Mouse (Mus musculus): ENCODE data around the gene Fam209. TPM values are rescaled to one million over a fixed set of nuclear protein-coding genes. Genes with fewer than 3 reads are reported as not detected.

The Fam209 gene
- polyA plus RNA-seq, 1 experiment from 2014 or later = not detected

DNA sequence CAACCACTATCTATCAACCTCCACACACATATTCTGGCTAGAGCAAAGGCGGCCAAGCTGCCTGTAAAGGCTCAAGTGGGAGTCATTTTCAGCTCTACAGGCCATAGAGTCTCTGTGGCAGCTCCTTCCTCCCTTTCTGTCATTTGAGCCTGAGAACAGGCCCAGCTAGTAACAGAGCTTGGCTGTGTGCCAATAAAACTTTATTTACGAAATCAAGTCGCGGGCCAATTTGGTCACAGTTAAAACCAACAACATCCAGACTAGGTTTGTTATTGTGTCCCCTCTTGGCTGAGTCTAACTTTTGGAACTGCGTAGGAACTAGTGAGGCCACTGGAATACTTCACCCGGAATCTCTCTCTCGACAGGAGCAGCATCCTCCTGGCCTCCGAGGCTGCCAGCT is 1.3 kb downstream of the Fam209 start:
- Histone ChIP-seq H3K36me3 (ENCODE audit: control insufficient read depth, insufficient read depth) (peaks cover 15% of the 10 kb centered on the region), H3K27me3 (replicated peaks; ENCODE audit: control insufficient read depth, insufficient read depth, low read length) (no peaks in the 10 kb centered on the region)
- ATAC-seq = no peak

DNA sequence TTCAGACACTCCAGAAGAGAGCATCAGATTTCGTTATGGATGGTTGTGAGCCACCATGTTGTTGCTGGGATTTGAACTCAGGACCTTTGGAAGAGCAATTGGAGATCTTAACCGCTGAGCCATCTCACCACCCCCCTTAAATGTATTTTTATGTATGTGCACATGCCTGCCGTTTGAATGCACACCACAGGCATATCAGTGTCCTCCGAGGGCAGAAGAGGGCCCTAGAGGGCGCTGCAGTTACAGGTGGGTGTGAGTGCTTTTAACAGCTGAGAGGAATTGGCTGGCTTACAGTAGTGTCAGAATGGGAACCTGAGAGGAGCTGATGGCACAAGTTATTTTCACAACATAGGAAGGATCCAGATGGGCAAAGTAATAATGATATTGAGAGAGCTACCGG is 2.6 kb downstream of the Fam209 start:
- 33% methylated on average over 6 of the region's 6 CpGs for WGBS
- no peak overlapping the region for H3K9ac ChIP-seq (ENCODE audit: low read depth, low read length)
- no peaks in the 10 kb centered on the region for H3K27me3 ChIP-seq (replicated peaks; ENCODE audit: control insufficient read depth, insufficient read depth, low read length)
- peak; percentile 67 for TF ChIP-seq CTCF (IDR thresholded peaks at IDR 0.05; ENCODE audit: low read depth)
- no peaks in the 10 kb centered on the region for H3K9me3 ChIP-seq (ENCODE audit: control insufficient read depth)
- no peak overlapping the region for H3K27ac ChIP-seq (ENCODE audit: low read depth, low read length)
- H3K36me3 ChIP-seq (ENCODE audit: control insufficient read depth, insufficient read depth) = peaks cover 1% of the 10 kb centered on the region; the same call in 1 of the 2 replicates
- no peak overlapping the region for H3K4me3 ChIP-seq (ENCODE audit: low read depth, low read length)
- no peaks in the 10 kb centered on the region for H3K4me1 ChIP-seq (replicated peaks; ENCODE audit: control insufficient read depth, insufficient read depth, low read length)
- H3K4me2 ChIP-seq (replicated peaks; ENCODE audit: low read depth) = no peak overlapping the region
- no peak for ATAC-seq

More for the DNA sequence above, 1.3 kb downstream of the Fam209 start:
- Histone ChIP-seq H3K9ac (ENCODE audit: low read depth, low read length) (no peak overlapping the region), H3K4me1 (replicated peaks; ENCODE audit: control insufficient read depth, insufficient read depth, low read length) (no peaks in the 10 kb centered on the region), H3K4me3 (ENCODE audit: low read depth, low read length) (no peak overlapping the region), H3K4me2 (replicated peaks; ENCODE audit: low read depth) (no peak overlapping the region), H3K9me3 (ENCODE audit: control insufficient read depth) (no peaks in the 10 kb centered on the region), H3K27ac (ENCODE audit: low read depth, low read length) (no peak overlapping the region)
- no peak for TF ChIP-seq CTCF (IDR thresholded peaks at IDR 0.05; ENCODE audit: low read depth)
- 48% methylated on average over 8 of the region's 8 CpGs for WGBS

DNA sequence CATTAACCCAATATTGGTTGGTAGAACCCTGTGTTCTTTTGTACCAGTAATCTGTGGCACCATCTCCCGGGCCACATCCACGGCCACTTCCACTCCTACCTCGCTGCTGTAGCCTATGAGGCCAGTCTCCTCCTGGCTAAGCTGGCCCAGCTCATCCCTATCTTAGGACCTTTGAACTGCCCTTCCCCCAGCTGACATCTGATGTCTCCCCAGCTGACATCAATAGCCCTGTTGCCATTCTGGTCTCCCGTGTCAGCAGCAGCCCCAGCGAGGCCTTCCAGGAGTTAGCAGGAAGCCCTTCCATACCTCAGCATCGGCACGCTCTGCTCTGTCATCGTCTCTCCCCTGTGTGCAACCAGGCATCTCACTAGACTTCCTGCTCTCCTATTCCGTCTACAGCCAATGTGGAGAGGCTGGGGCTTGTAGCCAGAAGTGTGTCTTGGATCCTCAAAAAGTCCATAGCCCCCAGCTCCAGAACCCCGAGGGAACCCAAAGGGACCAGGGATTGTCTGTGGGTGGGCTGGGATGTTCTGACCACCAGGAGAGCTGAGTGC is 4.5 kb downstream of the Fam209 start:
- ATAC-seq = peak; percentile 50; the same call in 1 of the 2 replicates
- H3K4me2 ChIP-seq (replicated peaks; ENCODE audit: low read depth) = no peak overlapping the region
- 25% methylated on average over 10 of the region's 10 CpGs for WGBS

DNA sequence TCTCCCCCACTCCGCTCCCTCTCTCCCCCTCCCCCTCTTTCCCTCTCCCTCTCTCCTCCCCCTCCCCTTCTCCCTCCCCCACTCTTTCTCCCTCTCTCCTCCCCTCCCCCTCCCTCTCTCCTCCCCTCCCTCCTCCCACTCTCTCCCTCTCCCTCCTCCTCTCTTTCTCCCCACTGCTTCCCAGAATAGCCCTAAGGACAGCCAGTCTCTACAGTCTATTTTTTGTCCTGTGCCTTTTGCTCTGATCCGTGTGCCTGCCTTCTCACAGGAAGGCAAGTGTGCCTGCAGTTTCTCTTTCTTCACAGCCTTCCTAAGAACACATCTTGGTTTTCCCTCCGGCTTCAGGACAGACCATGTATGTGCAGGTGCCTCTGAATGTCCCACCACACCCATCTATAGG is 5.0 kb downstream of the Fam209 start:
- no peak overlapping the region for H3K9ac ChIP-seq (ENCODE audit: low read depth, low read length)
- no peaks in the 10 kb centered on the region for H3K27me3 ChIP-seq (replicated peaks; ENCODE audit: control insufficient read depth, insufficient read depth, low read length)
- no peak overlapping the region for H3K4me2 ChIP-seq (replicated peaks; ENCODE audit: low read depth)
- 37% methylated on average over 3 of the region's 3 CpGs for WGBS
- no peaks in the 10 kb centered on the region for H3K9me3 ChIP-seq (ENCODE audit: control insufficient read depth)
- H3K36me3 ChIP-seq (ENCODE audit: control insufficient read depth, insufficient read depth) = no peaks in the 10 kb centered on the region
- no peak for ATAC-seq
- H3K4me3 ChIP-seq (ENCODE audit: low read depth, low read length) = no peak overlapping the region
- TF ChIP-seq CTCF (IDR thresholded peaks at IDR 0.05; ENCODE audit: low read depth) = no peak
- no peak overlapping the region for H3K27ac ChIP-seq (ENCODE audit: low read depth, low read length)
- H3K4me1 ChIP-seq (replicated peaks; ENCODE audit: control insufficient read depth, insufficient read depth, low read length) = no peaks in the 10 kb centered on the region

More for the DNA sequence above, 4.5 kb downstream of the Fam209 start:
- TF ChIP-seq CTCF (IDR thresholded peaks at IDR 0.05; ENCODE audit: low read depth) = no peak
- Histone ChIP-seq H3K4me3 (ENCODE audit: low read depth, low read length) (no peak overlapping the region), H3K27ac (ENCODE audit: low read depth, low read length) (no peak overlapping the region), H3K9me3 (ENCODE audit: control insufficient read depth) (no peaks in the 10 kb centered on the region), H3K36me3 (ENCODE audit: control insufficient read depth, insufficient read depth) (no peaks in the 10 kb centered on the region), H3K27me3 (replicated peaks; ENCODE audit: control insufficient read depth, insufficient read depth, low read length) (no peaks in the 10 kb centered on the region), H3K9ac (ENCODE audit: low read depth, low read length) (no peak overlapping the region), H3K4me1 (replicated peaks; ENCODE audit: control insufficient read depth, insufficient read depth, low read length) (no peaks in the 10 kb centered on the region)

DNA sequence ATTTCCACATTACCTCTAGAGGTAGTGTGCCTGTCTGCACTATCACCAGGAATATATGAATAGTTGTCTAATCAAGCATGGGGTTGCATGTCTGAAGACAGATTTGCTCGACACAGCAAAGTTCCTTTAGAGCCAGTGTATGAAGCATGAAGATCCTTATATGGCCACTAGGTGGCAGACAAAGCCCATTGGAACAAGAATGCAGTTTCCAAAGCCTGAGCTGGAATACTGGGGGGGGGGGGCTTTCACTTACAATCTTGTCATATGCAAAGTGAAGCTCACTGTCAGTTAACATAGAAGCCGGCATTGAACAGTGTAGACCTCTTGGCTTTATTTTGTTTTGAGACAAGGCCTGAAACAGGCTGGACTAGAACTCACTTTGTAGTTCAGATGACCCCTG is 5.5 kb downstream of the Fam209 start:
- no peak overlapping the region for H3K27ac ChIP-seq (ENCODE audit: low read depth, low read length)
- no peaks in the 10 kb centered on the region for H3K36me3 ChIP-seq (ENCODE audit: control insufficient read depth, insufficient read depth)
- no peaks in the 10 kb centered on the region for H3K4me1 ChIP-seq (replicated peaks; ENCODE audit: control insufficient read depth, insufficient read depth, low read length)
- H3K27me3 ChIP-seq (replicated peaks; ENCODE audit: control insufficient read depth, insufficient read depth, low read length) = no peaks in the 10 kb centered on the region
- H3K9me3 ChIP-seq (ENCODE audit: control insufficient read depth) = no peaks in the 10 kb centered on the region
- H3K4me2 ChIP-seq (replicated peaks; ENCODE audit: low read depth) = no peak overlapping the region
- WGBS = 3% methylated on average over 2 of the region's 2 CpGs
- no peak overlapping the region for H3K9ac ChIP-seq (ENCODE audit: low read depth, low read length)
- peak; percentile 89 for TF ChIP-seq CTCF (IDR thresholded peaks at IDR 0.05; ENCODE audit: low read depth)
- no peak overlapping the region for H3K4me3 ChIP-seq (ENCODE audit: low read depth, low read length)
- no peak for ATAC-seq

DNA sequence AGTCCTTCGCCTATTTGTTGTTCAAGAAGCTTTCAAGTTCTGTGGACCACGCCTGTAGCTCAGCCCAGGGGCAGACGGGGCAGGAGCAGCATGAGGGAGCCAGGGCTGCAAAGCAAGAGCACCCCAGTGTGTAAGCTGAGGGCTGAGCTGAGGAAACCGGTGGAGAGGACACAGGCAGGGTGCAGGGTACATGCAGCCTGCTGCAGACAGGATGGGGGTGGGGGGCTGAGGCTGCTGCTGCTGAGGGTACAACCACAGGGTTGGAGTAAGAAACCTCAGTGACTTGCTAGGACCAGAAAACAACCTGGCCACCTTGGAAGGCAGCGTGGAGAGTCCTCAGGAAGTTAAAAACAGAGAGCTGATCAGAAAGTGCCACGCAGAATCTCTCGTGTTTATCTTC is 8.0 kb downstream of the Fam209 start:
- Histone ChIP-seq H3K4me2 (replicated peaks; ENCODE audit: low read depth) (no peak overlapping the region), H3K27ac (ENCODE audit: low read depth, low read length) (no peak overlapping the region), H3K36me3 (ENCODE audit: control insufficient read depth, insufficient read depth) (no peaks in the 10 kb centered on the region), H3K27me3 (replicated peaks; ENCODE audit: control insufficient read depth, insufficient read depth, low read length) (no peaks in the 10 kb centered on the region), H3K4me3 (ENCODE audit: low read depth, low read length) (no peak overlapping the region), H3K9me3 (ENCODE audit: control insufficient read depth) (no peaks in the 10 kb centered on the region), H3K4me1 (replicated peaks; ENCODE audit: control insufficient read depth, insufficient read depth, low read length) (no peaks in the 10 kb centered on the region), H3K9ac (ENCODE audit: low read depth, low read length) (no peak overlapping the region)
- 61% methylated on average over 7 of the region's 7 CpGs for WGBS
- TF ChIP-seq CTCF (IDR thresholded peaks at IDR 0.05; ENCODE audit: low read depth) = no peak
- ATAC-seq = no peak

All from intestine, postnatal 0 days (tissue).